Mouse (Mus musculus): ENCODE results near the gene Stxbp1. TPM values are rescaled to one million over a fixed set of nuclear protein-coding genes. Genes with fewer than 3 reads are reported as not detected.
A peak's percentile ranks its signal among the peaks of the same experiment; 100 is the strongest.

Stxbp1 gene
- polyA plus RNA-seq, 1 experiment from 2014 or later: 22.2 TPM

- H3K9ac ChIP-seq: no peak overlapping the region
- no peak overlapping the region for H3K27ac ChIP-seq (ENCODE audit: low read depth)
- H3K4me2 ChIP-seq: no peak overlapping the region
- H3K27me3 ChIP-seq (ENCODE audit: insufficient read depth, low read length): no peaks in the 10 kb centered on the region
- TF ChIP-seq CTCF (IDR thresholded peaks at IDR 0.05; ENCODE audit: low read depth): no peak
- no peak overlapping the region for H3K4me3 ChIP-seq (ENCODE audit: low read depth, low read length)
- H3K36me3 ChIP-seq (ENCODE audit: insufficient read depth): peaks cover 21% of the 10 kb centered on the region; the same call in 1 of the 2 replicates
- no peaks in the 10 kb centered on the region for H3K9me3 ChIP-seq (ENCODE audit: low read depth, low read length)
- peak; percentile 81 for DNase-seq
- no peak for ATAC-seq (ENCODE audit: insufficient read depth)
- WGBS: 50% methylated on average over 6 of the region's 6 CpGs
- no peaks in the 10 kb centered on the region for H3K4me1 ChIP-seq (ENCODE audit: insufficient read depth)
Measured at GRCm38 (mm10) chr2:32791297-32791696, 55.7 kb downstream of the Stxbp1 start.

GRCm38 (mm10) chr2:32788581-32788980 lies 58.5 kb downstream of the Stxbp1 start:
- H3K36me3 ChIP-seq (ENCODE audit: insufficient read depth): no peaks in the 10 kb centered on the region
- TF ChIP-seq CTCF (IDR thresholded peaks at IDR 0.05; ENCODE audit: low read depth): no peak
- H3K4me1 ChIP-seq (ENCODE audit: insufficient read depth): no peaks in the 10 kb centered on the region; the same call in 1 of the 2 replicates
- WGBS: 50% methylated on average over 2 of the region's 2 CpGs
- no peak overlapping the region for H3K27ac ChIP-seq (ENCODE audit: low read depth)
- DNase-seq (peak; percentile 24), ATAC-seq (ENCODE audit: insufficient read depth) (no peak)
- H3K9ac ChIP-seq: no peak overlapping the region
- H3K9me3 ChIP-seq (ENCODE audit: low read depth, low read length): no peaks in the 10 kb centered on the region
- no peak overlapping the region for H3K4me2 ChIP-seq
- H3K4me3 ChIP-seq (ENCODE audit: low read depth, low read length): no peak overlapping the region
- H3K27me3 ChIP-seq (ENCODE audit: insufficient read depth, low read length): no peaks in the 10 kb centered on the region

- H3K4me1 ChIP-seq (ENCODE audit: insufficient read depth): no peaks in the 10 kb centered on the region; the same call in 1 of the 2 replicates
- no peak overlapping the region for H3K4me2 ChIP-seq
- H3K27ac ChIP-seq (ENCODE audit: low read depth): no peak overlapping the region
- no peaks in the 10 kb centered on the region for H3K9me3 ChIP-seq (ENCODE audit: low read depth, low read length)
- no peak overlapping the region for H3K9ac ChIP-seq
- no peak for ATAC-seq (ENCODE audit: insufficient read depth)
- H3K27me3 ChIP-seq (ENCODE audit: insufficient read depth, low read length): no peaks in the 10 kb centered on the region
- no peak overlapping the region for H3K4me3 ChIP-seq (ENCODE audit: low read depth, low read length)
- peak; percentile 63 for TF ChIP-seq CTCF (IDR thresholded peaks at IDR 0.05; ENCODE audit: low read depth)
- DNase-seq: peak; percentile 64
- H3K36me3 ChIP-seq (ENCODE audit: insufficient read depth): no peaks in the 10 kb centered on the region
- WGBS: 64% methylated on average over 6 of the region's 6 CpGs
Measured at GRCm38 (mm10) chr2:32787176-32787575, 59.9 kb downstream of the Stxbp1 start.

GRCm38 (mm10) chr2:32784048-32784681 lies 62.9 kb downstream of the Stxbp1 start, which contains the start of gene Cfap157:
TSS of gene Cfap157 (minus strand) at chr2:32784428.
- Histone ChIP-seq H3K4me1 (ENCODE audit: insufficient read depth) (no peaks in the 10 kb centered on the region; the same call in 1 of the 2 replicates), H3K36me3 (ENCODE audit: insufficient read depth) (no peaks in the 10 kb centered on the region), H3K4me3 (ENCODE audit: low read depth, low read length) (no peak within 1 kb of the TSS), H3K9me3 (ENCODE audit: low read depth, low read length) (no peaks in the 10 kb centered on the region), H3K4me2 (no peak within 1 kb of the TSS), H3K9ac (no peak within 1 kb of the TSS), H3K27ac (ENCODE audit: low read depth) (no peak within 1 kb of the TSS), H3K27me3 (ENCODE audit: insufficient read depth, low read length) (no peaks in the 10 kb centered on the region)
- WGBS: 42% methylated on average over 4 of the region's 4 CpGs
- TF ChIP-seq CTCF (IDR thresholded peaks at IDR 0.05; ENCODE audit: low read depth): no peak
- DNase-seq (peak; percentile 46), ATAC-seq (ENCODE audit: insufficient read depth) (no peak)

- H3K4me3 ChIP-seq (ENCODE audit: low read depth, low read length): no peak overlapping the region
- H3K9me3 ChIP-seq (ENCODE audit: low read depth, low read length): no peaks in the 10 kb centered on the region
- no peak overlapping the region for H3K27ac ChIP-seq (ENCODE audit: low read depth)
- no peak for ATAC-seq (ENCODE audit: insufficient read depth)
- H3K36me3 ChIP-seq (ENCODE audit: insufficient read depth): no peaks in the 10 kb centered on the region
- 63% methylated on average over 6 of the region's 6 CpGs for WGBS
- no peak overlapping the region for H3K9ac ChIP-seq
- H3K4me2 ChIP-seq: no peak overlapping the region
- H3K27me3 ChIP-seq (ENCODE audit: insufficient read depth, low read length): no peaks in the 10 kb centered on the region
- no peak for DNase-seq
- TF ChIP-seq CTCF (IDR thresholded peaks at IDR 0.05; ENCODE audit: low read depth): no peak
- no peaks in the 10 kb centered on the region; the same call in 1 of the 2 replicates for H3K4me1 ChIP-seq (ENCODE audit: insufficient read depth)
Measured at GRCm38 (mm10) chr2:32781710-32782109, 65.3 kb downstream of the Stxbp1 start.

GRCm38 (mm10) chr2:32779714-32780113 lies 67.3 kb downstream of the Stxbp1 start:
- H3K9ac ChIP-seq: no peak overlapping the region
- H3K4me3 ChIP-seq (ENCODE audit: low read depth, low read length): no peak overlapping the region
- no peak for TF ChIP-seq CTCF (IDR thresholded peaks at IDR 0.05; ENCODE audit: low read depth)
- H3K4me2 ChIP-seq: no peak overlapping the region
- WGBS: 81% methylated on average over 6 of the region's 6 CpGs
- peaks cover 7% of the 10 kb centered on the region; the same call in 1 of the 2 replicates for H3K4me1 ChIP-seq (ENCODE audit: insufficient read depth)
- no peak for DNase-seq
- no peaks in the 10 kb centered on the region for H3K36me3 ChIP-seq (ENCODE audit: insufficient read depth)
- no peaks in the 10 kb centered on the region for H3K27me3 ChIP-seq (ENCODE audit: insufficient read depth, low read length)
- H3K27ac ChIP-seq (ENCODE audit: low read depth): no peak overlapping the region
- no peaks in the 10 kb centered on the region for H3K9me3 ChIP-seq (ENCODE audit: low read depth, low read length)
- ATAC-seq (ENCODE audit: insufficient read depth): no peak

GRCm38 (mm10) chr2:32779131-32779530 lies 67.9 kb downstream of the Stxbp1 start:
- Histone ChIP-seq H3K4me1 (ENCODE audit: insufficient read depth) (peaks cover 7% of the 10 kb centered on the region; the same call in 1 of the 2 replicates), H3K27ac (ENCODE audit: low read depth) (no peak overlapping the region), H3K4me2 (no peak overlapping the region), H3K27me3 (ENCODE audit: insufficient read depth, low read length) (no peaks in the 10 kb centered on the region), H3K9ac (no peak overlapping the region), H3K9me3 (ENCODE audit: low read depth, low read length) (no peaks in the 10 kb centered on the region), H3K36me3 (ENCODE audit: insufficient read depth) (no peaks in the 10 kb centered on the region), H3K4me3 (ENCODE audit: low read depth, low read length) (no peak overlapping the region)
- peak; percentile 85 for DNase-seq
- ATAC-seq (ENCODE audit: insufficient read depth): no peak
- WGBS: 9% methylated on average over 8 of the region's 8 CpGs
- TF ChIP-seq CTCF (IDR thresholded peaks at IDR 0.05; ENCODE audit: low read depth): peak; percentile 90

Data from lung, embryonic 14.5 days (tissue).